Mouse (Mus musculus): ENCODE measurements around the gene Sv2a. TPM values are rescaled to one million over a fixed set of nuclear protein-coding genes. Genes with fewer than 3 reads are reported as not detected.

Gene Sv2a
- polyA plus RNA-seq, 2 experiments: 3.6 to 13.8 TPM

DNA sequence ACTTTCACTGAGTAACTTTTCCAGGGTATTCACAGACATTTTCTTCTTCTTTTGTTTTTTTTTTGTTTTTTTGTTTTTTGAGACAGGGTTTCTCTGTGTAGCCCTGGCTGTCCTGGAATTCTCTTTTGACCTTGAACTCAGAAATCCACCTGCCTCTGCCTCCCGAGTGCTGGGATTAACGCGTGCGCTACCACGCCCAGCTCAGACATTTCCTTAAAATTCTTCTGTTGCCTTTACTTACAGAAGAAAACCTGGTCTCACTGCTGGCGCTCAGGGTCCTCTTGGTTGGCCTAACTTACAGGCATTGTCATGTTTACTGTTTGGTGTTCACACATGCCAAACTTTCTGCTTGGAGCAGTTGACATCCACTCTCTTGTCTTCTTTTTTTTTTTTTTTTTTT, 5.7 kb upstream of the Sv2a start:
- Histone ChIP-seq H3K36me3 (ENCODE audit: control insufficient read depth, insufficient read depth, low read length) (peaks cover 45% of the 10 kb centered on the region), H3K27me3 (ENCODE audit: control insufficient read depth, insufficient read depth, low read length) (no peaks in the 10 kb centered on the region), H3K4me1 (ENCODE audit: control insufficient read depth, insufficient read depth, low read length) (peaks cover 12% of the 10 kb centered on the region), H3K27ac (replicated peaks; ENCODE audit: low read depth, low read length) (no peak overlapping the region), H3K4me2 (replicated peaks; ENCODE audit: low read depth, low read length, severe bottlenecking) (no peak overlapping the region), H3K9ac (ENCODE audit: low read depth, low read length, severe bottlenecking) (no peak overlapping the region), H3K4me3 (replicated peaks; ENCODE audit: low read length) (no peak overlapping the region), H3K9me3 (ENCODE audit: control insufficient read depth, low read length) (no peaks in the 10 kb centered on the region)
- ATAC-seq (ENCODE audit: low FRiP score, low read depth) (no peak), DNase-seq (ENCODE audit: low spot score) (no peak)
- no peak for TF ChIP-seq POLR2A (IDR thresholded peaks at IDR 0.05; ENCODE audit: borderline replicate concordance, extremely low read depth, insufficient read depth, insufficient read length)
- WGBS: 92% methylated on average over 6 of the region's 6 CpGs

GRCm38 (mm10) chr3:96178427-96178826, 2.5 kb upstream of the Sv2a start:
- H3K4me3 ChIP-seq (replicated peaks; ENCODE audit: low read length): no peak overlapping the region
- no peak for DNase-seq (ENCODE audit: low spot score)
- no peak for TF ChIP-seq POLR2A (IDR thresholded peaks at IDR 0.05; ENCODE audit: borderline replicate concordance, extremely low read depth, insufficient read depth, insufficient read length)
- no peak overlapping the region for H3K27ac ChIP-seq (replicated peaks; ENCODE audit: low read depth, low read length)
- 83% methylated on average over 4 of the region's 4 CpGs for WGBS
- peaks cover 18% of the 10 kb centered on the region for H3K4me1 ChIP-seq (ENCODE audit: control insufficient read depth, insufficient read depth, low read length)
- no peak for ATAC-seq (ENCODE audit: low FRiP score, low read depth)
- no peak overlapping the region for H3K9ac ChIP-seq (ENCODE audit: low read depth, low read length, severe bottlenecking)
- H3K27me3 ChIP-seq (ENCODE audit: control insufficient read depth, insufficient read depth, low read length): no peaks in the 10 kb centered on the region
- H3K36me3 ChIP-seq (ENCODE audit: control insufficient read depth, insufficient read depth, low read length): peaks cover 45% of the 10 kb centered on the region
- no peaks in the 10 kb centered on the region for H3K9me3 ChIP-seq (ENCODE audit: control insufficient read depth, low read length)
- no peak overlapping the region for H3K4me2 ChIP-seq (replicated peaks; ENCODE audit: low read depth, low read length, severe bottlenecking)

DNA sequence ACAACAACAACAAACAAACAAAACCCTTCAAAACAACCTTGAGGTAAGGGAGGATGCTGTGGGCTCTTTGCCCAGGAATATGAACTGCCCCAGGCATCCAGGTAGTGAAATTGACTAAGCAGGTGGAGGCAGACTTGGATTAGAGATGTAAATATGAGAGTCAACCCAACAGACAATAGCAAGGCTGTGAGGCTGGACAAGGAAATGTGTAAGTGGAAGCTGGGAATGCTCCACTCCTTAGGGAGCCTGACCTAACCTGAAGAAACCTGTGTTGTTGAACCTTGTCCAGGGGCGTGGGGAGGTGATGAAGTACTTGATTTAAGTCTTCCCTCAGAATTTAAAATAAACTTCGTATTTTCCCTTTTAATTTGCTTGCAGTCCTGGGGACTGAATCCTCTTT, 2.0 kb upstream of the Sv2a start:
- 83% methylated on average over 2 of the region's 2 CpGs for WGBS
- DNase-seq (ENCODE audit: low spot score) (no peak), ATAC-seq (ENCODE audit: low FRiP score, low read depth) (no peak)
- Histone ChIP-seq H3K27me3 (ENCODE audit: control insufficient read depth, insufficient read depth, low read length) (no peaks in the 10 kb centered on the region), H3K4me2 (replicated peaks; ENCODE audit: low read depth, low read length, severe bottlenecking) (no peak overlapping the region), H3K9ac (ENCODE audit: low read depth, low read length, severe bottlenecking) (no peak overlapping the region), H3K27ac (replicated peaks; ENCODE audit: low read depth, low read length) (no peak overlapping the region), H3K36me3 (ENCODE audit: control insufficient read depth, insufficient read depth, low read length) (peaks cover 42% of the 10 kb centered on the region), H3K4me3 (replicated peaks; ENCODE audit: low read length) (no peak overlapping the region), H3K9me3 (ENCODE audit: control insufficient read depth, low read length) (no peaks in the 10 kb centered on the region), H3K4me1 (ENCODE audit: control insufficient read depth, insufficient read depth, low read length) (peaks cover 18% of the 10 kb centered on the region)
- no peak for TF ChIP-seq POLR2A (IDR thresholded peaks at IDR 0.05; ENCODE audit: borderline replicate concordance, extremely low read depth, insufficient read depth, insufficient read length)

DNA sequence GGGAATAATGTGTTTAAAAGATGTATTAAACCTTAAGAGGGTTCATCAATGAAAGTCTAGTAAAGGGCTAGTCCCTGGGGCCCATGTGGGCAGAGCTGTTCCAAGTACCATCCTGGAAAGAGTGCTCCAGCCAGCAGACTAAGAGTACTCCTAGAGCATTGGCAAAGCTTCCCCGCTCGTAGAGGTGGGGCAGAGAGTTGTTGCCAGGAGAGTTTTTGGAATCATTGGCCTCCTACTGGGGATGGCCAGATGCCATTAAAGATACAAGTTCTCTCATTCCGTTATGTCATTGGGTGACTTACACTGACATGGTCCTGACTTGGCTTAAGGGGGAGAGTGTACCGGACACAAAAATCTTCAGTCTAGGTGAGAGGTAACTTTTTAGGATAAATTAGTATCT, 1.4 kb upstream of the Sv2a start:
- no peak overlapping the region for H3K4me2 ChIP-seq (replicated peaks; ENCODE audit: low read depth, low read length, severe bottlenecking)
- TF ChIP-seq POLR2A (IDR thresholded peaks at IDR 0.05; ENCODE audit: borderline replicate concordance, extremely low read depth, insufficient read depth, insufficient read length): no peak
- H3K9me3 ChIP-seq (ENCODE audit: control insufficient read depth, low read length): no peaks in the 10 kb centered on the region
- no peaks in the 10 kb centered on the region for H3K27me3 ChIP-seq (ENCODE audit: control insufficient read depth, insufficient read depth, low read length)
- WGBS: 63% methylated on average over 4 of the region's 4 CpGs
- peaks cover 36% of the 10 kb centered on the region for H3K36me3 ChIP-seq (ENCODE audit: control insufficient read depth, insufficient read depth, low read length)
- H3K4me1 ChIP-seq (ENCODE audit: control insufficient read depth, insufficient read depth, low read length): peaks cover 16% of the 10 kb centered on the region
- no peak overlapping the region for H3K27ac ChIP-seq (replicated peaks; ENCODE audit: low read depth, low read length)
- H3K4me3 ChIP-seq (replicated peaks; ENCODE audit: low read length): no peak overlapping the region
- ATAC-seq (ENCODE audit: low FRiP score, low read depth) (no peak), DNase-seq (ENCODE audit: low spot score) (no peak)
- no peak overlapping the region for H3K9ac ChIP-seq (ENCODE audit: low read depth, low read length, severe bottlenecking)

- Histone ChIP-seq H3K4me1 (ENCODE audit: control insufficient read depth, insufficient read depth, low read length) (peaks cover 16% of the 10 kb centered on the region), H3K9me3 (ENCODE audit: control insufficient read depth, low read length) (no peaks in the 10 kb centered on the region), H3K36me3 (ENCODE audit: control insufficient read depth, insufficient read depth, low read length) (peaks cover 14% of the 10 kb centered on the region), H3K27me3 (ENCODE audit: control insufficient read depth, insufficient read depth, low read length) (no peaks in the 10 kb centered on the region), H3K27ac (replicated peaks; ENCODE audit: low read depth, low read length) (no peak overlapping the region), H3K4me2 (replicated peaks; ENCODE audit: low read depth, low read length, severe bottlenecking) (peak overlapping the region; percentile 71), H3K9ac (ENCODE audit: low read depth, low read length, severe bottlenecking) (peak overlapping the region; percentile 61), H3K4me3 (replicated peaks; ENCODE audit: low read length) (peak overlapping the region; percentile 52)
- DNase-seq (ENCODE audit: low spot score) (no peak), ATAC-seq (ENCODE audit: low FRiP score, low read depth) (0 out of 2 replicates have a peak, but pooled peaks have one; percentile 10)
- no peak for TF ChIP-seq POLR2A (IDR thresholded peaks at IDR 0.05; ENCODE audit: borderline replicate concordance, extremely low read depth, insufficient read depth, insufficient read length)
- WGBS: 32% methylated on average over 12 of the region's 12 CpGs
Observed at GRCm38 (mm10) chr3:96181510-96182381, 795 bp downstream of the Sv2a start.

All from limb, embryonic 14.5 days (tissue).